Mouse (Mus musculus) c-Kit-positive CD71-negative TER-119-negative erythroid progenitor cells, embryonic 14.5 days (primary cell): ENCODE results near the gene Tmprss13.

Source experiments
- DNase-seq: peaks from one replicate; pipeline ENCODE4 v3.0.0-alpha.2; 2013; ENCODE audit warnings: low read depth

Gene Tmprss13

DNA sequence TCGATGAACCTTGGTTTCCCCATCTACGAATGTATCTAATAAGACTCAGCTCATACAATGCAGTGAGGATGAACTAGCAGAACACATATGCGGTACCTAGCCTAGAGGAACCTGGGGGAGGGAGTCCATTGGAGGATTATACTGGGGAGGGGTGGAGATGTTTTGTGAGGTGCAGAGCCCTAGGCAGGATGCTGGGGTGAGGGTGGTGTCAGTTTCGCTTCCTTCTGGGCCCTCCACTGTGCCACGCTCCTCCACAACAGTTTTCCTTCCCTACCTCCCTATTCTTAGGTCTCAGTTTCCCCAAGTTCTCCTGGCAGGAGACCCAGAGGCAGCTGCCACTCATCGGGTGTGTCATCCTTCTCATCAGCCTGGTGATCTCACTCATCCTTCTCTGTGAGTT is 10.7 kb downstream of the Tmprss13 start:
- no peak for DNase-seq

DNA sequence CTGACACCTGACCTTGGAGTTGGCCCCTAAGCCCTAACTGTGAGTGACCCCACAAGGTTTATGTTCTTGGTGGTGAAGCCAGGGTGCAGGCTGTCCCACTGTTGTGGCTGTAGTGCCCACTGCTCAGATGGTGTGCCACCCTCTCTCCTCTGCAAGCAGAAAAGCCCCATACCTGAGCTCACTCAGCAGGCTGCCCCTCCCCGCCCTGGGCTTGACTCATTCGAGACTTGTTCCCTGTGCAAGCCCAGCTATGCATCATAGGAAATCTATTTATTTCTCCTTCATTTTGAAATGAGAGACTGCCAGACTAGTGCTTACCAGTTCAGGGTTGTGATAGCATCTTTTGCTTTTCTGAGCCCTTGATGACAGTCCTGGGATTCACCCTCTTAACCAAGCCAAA is 18.5 kb downstream of the Tmprss13 start:
- DNase-seq = no peak

DNA sequence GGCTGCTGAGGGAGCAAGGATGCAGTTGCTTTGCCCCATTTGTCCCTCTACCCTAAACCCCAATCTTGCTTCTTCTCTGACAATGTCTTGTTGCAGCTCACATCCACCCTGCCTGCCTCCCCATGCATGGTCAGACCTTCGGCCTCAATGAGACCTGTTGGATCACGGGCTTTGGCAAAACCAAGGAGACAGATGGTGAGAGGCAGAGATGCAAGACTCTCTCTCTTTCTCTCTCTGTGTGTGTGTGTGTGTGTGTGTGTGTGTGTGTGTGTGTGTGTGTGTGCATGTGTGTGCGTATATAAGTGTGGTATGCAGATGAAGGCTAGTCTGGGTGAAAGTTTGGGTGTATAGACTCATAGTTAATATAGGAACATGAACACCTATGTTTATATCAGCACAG is 24.2 kb downstream of the Tmprss13 start:
- no peak for DNase-seq

DNA sequence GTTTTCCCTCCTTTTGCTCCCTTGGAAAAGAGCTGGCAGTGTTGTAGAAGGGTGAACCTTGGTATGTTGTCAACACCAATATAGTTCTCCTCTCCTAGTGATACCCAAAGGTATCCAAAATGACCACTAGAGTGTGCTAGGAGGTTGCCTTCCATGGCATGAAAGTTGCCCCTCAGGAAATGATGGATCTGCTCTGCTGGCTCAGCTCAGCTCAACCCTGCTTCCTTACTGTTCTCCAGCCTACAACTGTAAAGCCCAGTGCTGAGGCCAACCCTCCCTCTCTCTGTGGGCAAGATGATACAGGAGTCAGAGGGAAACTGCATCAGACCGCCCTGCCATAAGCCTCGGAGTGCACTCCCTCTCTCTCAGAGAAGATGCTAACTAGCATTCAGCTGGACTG is 26.6 kb downstream of the Tmprss13 start:
- DNase-seq = no peak

DNA sequence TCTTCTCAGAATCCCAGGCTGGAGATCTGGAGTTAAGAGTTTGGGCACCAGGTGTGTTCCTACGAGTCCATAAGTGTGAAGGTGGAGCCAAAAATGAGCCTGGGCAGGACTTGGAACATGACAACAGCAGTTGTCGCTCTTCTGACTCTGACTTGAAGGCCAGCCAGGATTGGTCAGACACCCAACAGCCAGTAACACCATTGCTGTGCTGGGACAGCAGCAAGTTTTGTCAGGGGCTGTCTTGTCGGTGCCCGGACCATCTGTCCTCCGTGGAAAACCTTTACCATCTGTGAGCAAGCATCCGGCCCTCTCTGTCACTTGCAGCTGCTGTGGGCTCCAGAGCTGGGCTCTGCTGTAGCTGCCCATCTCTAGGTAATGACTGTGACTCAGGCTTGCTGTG is 27.4 kb downstream of the Tmprss13 start:
- DNase-seq = no peak

DNA sequence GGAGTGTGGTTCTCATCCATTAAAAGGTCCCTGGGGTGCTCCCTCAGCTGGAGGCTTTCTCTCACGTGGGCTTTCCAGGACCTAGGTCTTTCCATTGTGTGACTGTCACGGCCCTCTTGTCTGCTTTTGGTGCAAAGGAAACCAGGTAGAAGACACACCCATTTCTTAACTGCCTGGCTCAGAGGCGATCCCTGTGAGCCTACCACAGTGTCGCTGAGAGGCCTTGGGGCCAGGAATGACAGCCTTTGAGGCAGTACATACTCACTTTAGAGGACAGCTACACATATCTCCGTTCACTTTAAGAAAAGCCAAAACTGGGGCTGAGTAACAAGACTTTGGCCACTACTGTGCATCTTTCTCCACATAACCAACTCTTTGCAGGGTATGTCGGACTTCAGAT is 29.7 kb downstream of the Tmprss13 start:
- DNase-seq = no peak

DNA sequence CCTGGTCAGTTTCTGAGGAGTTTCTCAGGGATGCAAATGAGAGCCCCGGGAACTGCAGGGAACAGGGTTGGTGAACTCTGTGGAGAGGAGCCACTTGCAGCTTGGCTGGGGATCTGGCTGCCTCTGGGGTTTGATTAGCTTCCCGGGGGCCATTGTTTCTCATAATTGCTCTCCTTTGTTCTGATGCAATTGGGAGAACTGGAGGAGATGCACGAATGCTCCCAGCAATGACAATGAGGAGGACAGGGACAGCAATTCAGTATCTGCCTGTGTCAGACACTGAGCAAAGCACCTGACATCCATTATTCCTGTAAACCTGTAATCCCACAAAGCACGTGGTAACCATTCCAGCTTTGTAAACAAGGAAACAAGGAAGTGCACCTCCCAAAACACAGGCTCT is 30.3 kb downstream of the Tmprss13 start:
- DNase-seq = no peak

DNA sequence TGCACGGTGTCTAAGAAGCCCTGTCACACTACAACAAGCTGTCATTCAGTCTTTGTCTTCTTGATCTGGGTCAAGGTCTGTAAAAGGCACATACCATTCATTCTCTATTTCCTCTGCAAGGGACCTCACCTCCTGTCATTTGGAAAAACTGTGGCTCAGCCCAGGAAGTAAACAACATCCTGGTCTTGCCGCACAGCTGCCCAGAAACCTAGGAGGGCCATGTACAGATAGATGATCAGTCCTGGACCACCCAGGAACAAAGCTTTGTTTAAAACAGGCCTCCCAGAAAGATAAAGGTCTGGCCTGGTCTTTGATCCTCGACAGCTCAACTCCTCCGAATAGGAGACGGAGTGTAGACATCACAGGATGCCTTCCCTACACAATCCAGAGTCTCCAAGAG is 31.0 kb downstream of the Tmprss13 start:
- DNase-seq = no peak

DNA sequence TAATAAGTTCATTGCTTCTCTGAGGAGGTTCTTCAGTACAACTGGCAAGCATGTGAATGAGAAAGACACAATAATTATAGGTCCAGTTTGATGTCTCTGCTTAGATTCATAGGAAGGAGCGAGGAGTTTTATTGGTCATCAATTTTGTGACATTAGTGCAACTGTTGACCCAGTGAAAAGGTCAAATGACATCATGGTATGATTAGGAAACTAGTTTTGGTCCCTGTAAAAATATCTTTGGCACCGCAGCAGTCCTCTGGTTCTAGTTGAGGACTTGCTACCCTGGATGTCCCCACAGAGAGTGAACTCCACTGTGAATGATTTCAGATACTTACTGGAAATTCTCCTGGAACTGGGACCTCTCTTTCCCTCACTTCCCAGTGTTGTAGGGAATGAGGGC is 36.3 kb downstream of the Tmprss13 start:
- DNase-seq = no peak

DNA sequence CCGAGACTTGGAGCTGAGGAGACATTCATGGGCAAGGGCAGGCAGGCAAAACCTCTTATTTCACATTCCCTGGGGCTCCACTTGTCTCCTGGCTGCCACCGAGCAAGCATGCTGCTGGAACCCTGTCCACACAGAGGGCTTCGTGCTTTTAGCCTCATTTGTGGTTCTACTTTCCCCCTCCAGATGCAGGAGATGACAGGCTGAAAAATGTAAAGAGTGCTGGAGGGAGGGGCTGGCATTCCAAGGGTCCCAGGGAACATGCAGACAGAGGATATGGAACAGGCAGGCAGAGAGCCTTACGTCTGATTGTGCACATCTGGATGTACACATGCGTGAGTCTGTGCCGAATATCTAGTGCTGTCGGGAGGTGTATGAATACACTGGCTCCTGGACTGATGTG is 39.5 kb downstream of the Tmprss13 start:
- DNase-seq = no peak

DNA sequence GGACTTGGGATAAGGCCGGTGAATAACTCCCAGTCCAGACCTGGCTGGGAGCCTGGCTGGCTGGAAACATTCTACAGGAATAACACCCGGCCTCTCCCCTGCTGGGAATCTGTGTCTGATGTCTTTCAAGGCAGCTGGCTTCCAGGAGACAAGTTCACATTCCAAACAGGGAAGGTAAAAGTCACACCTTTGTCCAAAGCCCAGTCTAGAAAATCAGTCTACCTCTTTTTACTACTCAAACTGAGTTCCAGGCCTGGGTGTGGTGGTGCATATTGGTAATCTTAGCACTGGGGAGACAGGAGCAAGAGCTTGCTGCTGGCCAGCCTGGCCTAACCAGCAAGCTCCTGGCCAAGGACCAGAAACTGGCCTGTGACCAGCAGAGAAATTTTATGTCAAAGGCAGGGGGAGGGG is 43.2 kb downstream of the Tmprss13 start:
- DNase-seq = no peak

DNA sequence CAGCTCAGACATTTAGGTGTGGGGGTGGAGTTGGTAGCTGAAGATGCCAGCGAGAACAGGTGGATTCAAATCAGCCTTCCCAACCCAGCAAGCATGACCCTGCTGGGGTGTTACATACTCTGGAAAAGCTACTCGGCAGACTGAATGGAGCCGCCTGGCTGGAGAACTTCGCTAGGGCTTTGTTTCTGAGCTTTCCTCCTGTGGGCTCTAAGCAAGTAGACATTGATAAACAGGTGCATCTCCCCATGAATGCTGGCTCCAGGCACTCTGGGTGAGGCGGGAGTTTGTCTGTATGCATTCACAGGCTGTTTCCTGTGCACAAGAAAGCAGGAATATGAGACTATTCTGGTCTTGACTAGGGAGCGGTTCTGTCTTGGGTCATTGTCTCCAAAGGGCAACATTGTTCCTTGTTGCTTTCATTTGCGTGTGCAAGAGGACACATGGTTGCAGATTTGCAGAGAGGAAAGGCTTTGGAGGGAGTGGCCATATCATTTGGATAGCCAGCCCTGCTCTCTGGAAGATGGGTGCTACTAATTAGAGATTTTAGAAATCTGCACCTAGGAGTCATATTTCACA is 44.8 kb downstream of the Tmprss13 start:
- DNase-seq = no peak

DNA sequence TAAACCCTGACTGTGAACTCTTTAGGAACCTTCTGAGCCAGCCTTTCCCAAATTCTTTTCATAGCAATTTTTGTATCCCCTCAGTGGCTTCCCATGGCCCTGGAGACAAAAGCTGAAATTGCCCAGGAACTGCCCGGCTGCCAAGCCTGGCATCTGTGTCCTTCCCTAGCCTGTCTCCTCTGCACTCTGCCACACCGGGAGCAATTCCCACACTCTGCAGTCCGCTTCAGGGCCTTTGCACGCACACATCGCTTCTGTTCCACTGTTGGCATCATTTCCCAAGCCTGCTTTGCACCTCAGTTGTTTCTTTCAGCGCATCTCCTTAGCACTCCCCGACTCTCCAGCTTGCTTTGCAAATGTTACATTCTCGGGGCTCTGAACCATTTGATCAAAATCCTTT is 48.8 kb downstream of the Tmprss13 start:
- DNase-seq = no peak

DNA sequence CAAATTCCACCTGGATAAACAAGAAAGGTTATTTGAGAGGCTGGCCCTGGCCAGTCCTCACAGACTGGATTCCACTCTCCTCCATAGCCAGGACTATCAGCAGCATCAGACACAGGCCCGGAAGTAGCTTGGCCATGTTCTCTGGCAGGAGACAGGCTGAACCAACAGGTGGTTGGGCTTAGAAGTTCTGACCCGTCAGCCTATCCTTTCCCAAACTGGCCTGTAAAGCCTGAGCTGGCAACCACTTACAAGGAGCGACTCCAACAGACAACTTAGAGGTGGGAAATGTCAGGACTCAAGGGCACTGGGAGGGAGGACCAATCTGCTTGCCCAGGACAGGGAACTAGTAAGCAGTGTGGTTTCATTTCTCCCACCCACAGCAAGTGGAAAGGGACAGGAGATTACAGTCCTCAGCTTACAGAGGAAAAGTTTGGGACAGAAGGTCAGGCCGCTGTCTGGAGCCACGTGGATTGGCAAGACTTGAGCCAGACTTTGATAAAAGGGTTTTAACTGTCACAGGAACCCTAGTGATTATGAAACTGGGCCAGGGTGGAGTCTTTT is 49.5 kb downstream of the Tmprss13 start:
- no peak for DNase-seq

DNA sequence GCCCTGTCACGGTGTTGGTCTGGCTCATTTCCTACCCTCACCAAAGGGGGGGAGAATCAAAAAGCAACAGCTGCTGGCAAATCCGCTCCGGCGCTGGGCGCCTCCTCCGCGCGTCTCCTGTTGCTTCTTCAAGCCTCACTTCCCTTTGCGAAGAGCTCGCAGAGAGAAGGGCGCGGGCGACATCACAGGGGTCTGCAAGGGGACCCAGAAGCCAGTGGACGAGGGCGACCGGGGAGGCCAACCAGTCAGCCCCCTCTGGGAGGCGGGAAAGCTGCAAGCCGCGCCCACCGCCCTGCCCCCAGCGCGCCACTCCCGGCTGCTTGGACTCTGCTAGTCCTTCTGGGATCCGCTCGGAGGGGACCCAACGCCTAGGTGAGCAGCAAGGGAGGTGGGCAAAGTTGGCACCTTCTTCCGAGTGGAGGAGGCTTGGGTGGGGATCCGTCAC is 51.2 kb downstream of the Tmprss13 start, which contains the start of gene Fxyd6:
TSS of gene Fxyd6 (plus strand) at position 69 of the 445 bp plus-strand sequence.
- no peak for DNase-seq

DNA sequence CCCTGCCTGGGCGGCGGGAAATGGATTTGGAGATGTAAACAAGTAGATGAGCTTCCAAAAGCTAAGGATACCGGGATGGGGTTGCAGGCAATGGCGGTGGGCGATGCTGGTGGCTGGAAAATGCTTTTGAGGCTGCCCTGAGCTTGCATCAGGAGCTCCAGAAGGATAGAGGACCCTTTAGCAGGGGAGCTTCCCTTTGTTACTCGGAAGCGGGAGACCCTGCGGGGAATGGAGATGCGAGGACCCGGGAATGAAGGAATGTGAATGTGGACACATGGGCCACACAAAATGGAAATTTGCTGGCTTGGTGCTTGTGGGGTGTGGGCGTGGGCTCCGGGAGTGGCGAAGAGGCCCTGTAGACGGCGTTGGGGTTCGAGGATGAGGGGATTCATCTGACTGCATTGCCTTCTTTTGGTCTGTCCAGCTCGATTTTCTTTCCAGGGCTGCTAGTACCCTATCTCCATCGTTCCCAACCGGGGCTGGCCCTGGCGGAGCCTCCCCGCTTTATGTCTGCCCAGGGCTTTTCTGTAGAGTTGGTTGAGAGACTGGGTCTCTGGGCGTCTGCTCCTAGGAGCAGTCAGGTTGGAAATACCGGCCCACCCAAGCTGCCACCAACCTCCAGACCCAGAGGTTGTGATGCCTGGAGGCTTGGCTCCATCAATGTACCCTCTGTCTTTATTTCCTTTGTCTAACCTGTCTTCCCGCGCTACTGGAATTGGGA is 51.9 kb downstream of the Tmprss13 start:
- DNase-seq = no peak

DNA sequence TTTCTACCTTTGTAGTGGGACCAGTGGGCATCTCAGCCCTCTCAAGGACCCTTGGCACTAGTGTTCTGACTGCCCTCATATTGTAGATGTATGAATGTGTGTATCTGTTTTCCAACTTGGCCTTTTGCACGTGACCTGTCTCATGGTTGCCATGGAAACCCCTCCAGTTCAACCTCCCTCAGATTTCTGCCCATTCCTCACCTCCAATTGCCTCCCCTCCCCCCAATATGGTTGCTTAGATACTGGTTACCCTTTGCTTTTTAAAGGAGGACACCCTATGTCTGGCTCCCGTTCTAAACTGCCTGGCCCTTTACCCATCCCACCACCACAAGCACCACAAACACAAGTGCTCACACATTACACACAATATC is 52.4 kb downstream of the Tmprss13 start:
- no peak for DNase-seq

DNA sequence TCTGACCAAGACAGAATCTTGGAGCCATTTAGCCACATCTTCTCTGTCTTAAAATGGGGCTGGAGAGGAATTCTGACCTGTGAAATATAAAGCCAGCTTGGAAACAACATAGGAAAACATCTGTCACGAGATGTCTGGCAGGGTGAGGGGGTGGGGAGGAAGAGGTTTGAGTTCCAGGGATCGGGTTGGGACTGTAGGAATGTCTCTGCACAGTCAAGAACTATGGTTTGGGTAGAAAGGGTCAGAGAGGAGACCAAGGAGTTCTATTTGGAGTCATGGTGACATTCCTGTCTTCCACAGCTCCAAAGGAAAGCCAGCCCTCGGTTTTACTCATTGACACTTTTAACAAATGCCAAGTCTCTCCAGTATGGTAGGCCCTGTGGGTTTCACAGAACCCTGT is 55.0 kb downstream of the Tmprss13 start:
- DNase-seq = no peak

DNA sequence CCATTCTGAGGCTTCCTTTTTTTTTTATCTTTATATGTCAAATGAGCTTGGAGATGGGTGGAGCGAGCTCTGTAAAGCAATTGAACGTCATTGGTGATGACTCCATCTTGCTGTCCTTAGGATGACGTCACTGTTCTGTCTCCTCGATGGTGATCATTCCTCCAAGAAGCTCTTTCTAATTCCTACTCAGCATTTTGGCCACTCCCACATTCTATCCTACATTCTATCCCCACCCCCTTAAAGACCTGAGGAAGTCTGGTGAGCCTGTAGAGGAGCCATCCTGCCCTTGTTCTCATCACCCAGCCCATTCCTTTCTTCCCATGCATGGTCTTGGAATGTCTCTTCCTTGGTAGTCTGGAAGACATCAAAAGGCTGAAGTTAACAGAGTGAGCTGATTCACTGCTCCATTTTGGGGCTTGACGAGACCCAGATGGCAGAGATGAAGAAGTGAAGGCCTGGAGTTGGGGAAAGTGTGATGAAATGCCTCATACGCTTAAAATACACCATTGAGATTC is 56.1 kb downstream of the Tmprss13 start:
- DNase-seq = no peak

DNA sequence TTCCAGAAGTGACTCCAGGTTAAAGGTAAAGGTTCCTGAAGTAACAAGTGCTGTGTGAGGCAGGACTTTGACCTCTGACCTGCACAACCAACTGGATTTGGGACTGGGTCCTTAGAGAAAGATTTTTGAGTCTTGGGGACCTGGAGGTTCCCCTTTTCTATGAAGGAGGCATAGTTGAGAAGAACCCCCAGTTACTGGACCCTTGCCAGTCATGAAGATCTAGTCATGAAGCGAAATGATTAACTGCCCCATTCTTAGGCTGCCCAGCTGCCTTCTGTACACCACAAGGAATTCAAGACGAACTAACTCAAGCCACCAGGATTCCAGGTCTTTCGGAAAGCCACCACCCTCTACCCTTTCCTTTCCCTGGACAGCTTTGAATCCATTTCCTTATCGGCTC is 57.5 kb downstream of the Tmprss13 start:
- DNase-seq = no peak

DNA sequence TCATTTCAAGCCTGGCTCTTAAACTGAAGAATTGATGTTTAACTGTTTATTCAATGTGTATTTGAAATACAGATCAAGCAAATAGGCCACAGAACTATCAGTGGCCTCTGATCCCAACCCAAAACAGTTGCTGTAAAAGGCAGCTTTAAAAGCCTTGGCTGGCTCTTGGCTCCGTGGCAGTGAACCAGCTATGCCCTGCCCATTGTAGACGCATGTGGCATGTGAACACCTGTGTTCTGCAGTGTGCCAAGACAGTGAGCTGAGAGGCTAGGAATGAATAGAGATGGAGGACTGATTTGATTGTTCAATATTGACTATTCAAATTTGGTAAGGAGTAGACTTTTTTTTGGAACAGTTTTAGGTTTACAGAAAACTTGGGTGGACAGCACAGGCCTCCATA is 58.0 kb downstream of the Tmprss13 start:
- DNase-seq = no peak

DNA sequence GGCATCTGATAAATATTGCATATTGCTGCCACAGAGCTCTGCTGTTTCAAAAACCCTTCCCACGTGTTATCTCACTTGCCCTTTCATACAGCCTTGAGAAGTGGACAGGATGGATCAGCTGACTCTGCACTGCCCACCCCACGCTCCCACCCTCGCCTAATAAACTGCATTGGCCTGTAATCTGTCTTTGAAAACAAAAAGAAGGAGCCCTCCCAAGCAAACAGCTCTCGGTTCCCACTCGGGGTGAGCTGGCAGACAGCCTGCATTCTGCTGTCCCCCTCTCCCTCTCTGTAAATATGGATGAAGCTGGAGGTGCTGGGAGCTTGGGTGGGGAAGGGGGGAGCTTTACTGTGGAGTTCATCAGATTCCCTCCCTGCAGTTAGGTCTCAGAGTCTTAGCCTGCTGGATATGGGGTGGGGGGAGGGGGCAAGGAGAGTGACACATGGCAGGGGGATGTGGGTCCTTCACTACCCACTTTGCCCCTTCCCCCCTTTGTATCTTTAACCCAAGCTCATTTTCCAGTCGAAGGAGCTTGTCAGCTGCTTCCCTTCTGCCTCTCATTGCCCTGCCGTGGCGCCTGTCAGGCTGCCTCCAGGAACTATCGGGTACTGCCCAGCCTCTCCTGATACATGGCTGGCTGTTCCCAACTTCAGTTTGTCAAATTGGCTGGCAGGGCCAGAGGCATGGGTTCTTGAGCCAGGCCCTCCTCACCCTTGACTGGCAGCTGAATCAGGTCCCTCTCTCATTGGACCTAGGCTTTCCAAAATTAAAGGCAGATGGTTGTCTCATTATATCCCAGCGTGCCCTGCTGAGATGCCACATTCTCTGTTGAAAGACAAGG is 61.7 kb downstream of the Tmprss13 start:
- no peak for DNase-seq

DNA sequence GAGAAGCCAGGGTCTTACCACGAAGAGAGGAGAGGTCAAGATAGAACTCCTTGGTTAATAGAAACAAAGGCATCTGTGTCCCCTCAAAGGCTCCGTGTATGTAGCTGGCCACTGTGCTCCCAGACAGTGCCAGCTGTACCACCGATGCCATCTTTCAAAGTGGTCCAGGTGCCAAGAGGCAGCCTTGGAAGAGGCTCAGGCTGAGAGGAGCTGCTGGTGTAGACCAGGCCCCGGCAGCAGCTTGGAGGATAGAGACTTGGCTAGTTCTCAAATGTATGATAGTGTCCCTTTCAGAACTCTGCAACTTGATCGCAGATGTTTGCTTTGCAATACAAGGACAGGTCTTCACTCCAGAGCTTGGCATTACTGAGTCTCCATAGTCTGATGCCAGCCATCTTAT is 63.4 kb downstream of the Tmprss13 start:
- no peak for DNase-seq
